Mouse (Mus musculus) inflammation-experienced regulatory T-cells, adult 16 weeks (primary cell): Measurements from ENCODE around the gene Gm21987. TPM values are rescaled to one million over a fixed set of nuclear protein-coding genes. Genes with fewer than 3 reads are reported as not detected.

Experiments
- polyA plus RNA-seq: library from polyadenylated mRNA; unstranded; fragments of 100-300 nt; shearing (Covaris generic); gene quantifications from one replicate; pipeline ENCODE4 v1.2.1, GENCODE M21; 2017

The Gm21987 gene
- not detected for polyA plus RNA-seq

DNA sequence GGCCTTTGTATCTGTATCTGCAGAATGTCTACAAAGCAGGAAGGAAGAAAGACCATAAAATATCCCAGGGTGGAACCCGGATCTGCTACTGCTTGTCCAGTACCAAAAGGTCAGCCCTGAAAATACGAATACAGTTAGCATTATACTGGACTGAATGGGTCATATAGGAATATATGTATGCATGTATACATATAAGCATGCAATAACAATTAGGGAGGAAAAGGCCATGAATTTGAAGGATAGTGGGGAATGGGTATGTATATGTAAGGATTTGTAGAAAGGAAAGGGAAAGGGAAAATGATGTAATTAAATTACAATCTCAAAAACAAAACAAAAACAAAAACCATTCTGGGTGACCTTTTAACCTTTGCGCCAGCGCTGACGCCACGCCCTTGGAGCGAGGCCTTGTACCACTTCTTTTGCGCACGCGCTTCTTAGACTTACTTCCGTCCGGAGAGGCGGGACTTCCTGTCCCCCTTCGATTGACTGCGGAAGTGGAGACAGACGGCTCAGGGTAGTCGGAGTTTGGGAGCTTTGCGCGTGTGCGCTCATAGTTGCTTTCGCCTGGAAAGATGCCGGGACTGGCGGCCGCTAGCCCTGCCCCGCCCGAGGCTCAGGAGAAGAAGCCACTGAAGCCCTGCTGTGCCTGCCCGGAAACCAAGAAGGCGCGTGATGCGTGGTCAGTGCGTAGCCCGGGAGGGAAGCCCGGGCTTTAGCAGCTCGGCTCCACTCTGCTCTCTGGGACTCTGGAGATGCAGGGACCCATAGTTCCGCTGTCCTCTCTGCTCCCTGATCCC, at the start of gene Gm21987, which contains the start of gene Cox17:
Gene Gm21987, plus strand, starts transcription at position 512 of the 797 bp plus-strand sequence.
Gene Cox17, plus strand, starts transcription at position 463 of the 797 bp plus-strand sequence.

DNA sequence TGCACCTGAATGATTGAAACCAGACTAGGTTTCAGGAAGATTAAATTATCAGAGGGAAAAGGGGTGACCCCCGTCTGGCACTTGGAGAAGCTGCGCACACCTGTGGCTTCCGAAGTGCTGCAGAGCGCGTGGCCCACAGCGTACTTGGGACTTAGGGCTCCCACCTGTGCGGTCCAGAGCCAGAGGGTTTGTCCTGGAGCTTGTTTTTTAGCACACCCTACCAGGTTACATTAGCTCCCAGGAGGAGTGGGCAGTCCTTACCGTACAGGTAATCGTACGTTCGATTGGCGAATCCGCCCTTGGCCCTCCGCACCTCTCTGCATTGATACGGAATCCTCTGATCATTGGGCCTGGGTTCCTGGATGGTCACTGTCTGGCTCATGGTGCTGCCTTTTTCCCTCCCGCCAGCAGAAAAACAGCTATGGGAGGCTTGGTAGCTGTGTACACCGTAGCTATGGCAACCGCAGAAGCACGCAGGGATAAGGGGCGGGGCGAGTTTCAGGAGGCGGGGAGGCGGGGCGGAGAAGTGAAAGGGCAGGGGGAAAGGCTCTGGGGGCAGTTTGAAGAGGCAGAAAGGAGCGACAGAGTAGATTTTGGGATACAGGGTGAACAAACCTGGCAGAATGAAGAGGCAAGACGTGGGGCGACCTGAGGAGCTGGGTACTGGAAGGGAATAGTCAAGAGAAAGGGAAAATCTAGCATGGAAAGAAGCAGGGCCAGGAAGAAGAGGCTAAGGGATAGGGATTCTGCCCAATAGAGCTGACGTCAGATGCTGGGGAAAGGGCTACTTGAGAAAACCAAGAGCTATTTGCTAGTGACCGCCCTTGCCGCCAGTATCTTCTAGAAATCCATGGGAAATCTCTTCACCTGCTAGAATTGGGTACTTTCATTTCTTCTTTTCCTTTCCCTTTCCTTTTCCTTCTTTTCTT, 5.2 kb upstream of the Gm21987 start, which contains the start of gene Maats1:
Gene Maats1, minus strand, starts transcription at position 748 of the 929 bp plus-strand sequence.

DNA sequence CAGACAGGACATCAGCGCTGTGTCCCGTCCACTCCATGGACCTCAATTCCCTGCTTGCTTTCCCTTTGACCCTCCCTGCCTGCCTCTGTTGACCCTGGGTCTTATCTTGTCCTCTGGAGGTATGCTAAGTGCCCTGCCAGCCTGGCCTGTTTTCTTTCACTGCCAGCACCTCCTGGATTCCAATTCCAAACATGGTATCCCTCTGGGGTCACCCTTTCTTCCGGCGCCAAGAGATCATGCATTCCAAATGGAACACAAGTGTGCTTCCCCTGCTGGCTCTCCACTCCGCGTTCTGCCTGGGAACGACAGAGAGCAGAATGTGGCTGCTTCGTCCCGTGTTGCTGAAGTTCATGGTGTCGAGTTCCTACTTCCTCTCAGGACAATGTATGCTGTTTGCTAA, 15.1 kb downstream of the Gm21987 start, which contains the start of gene Popdc2:
Gene Popdc2, plus strand, starts transcription at position 277 of the 400 bp plus-strand sequence.

Other genes with a start within 250 kb of the Gm21987 start
- not detected for gene Nr1i2, start 52.2 kb upstream of the Gm21987 start, polyA plus RNA-seq
- gene Maats1, start 4.9 kb upstream of the Gm21987 start, polyA plus RNA-seq, result not detected
- 201 TPM for gene Cox17, start within 50 bp of the Gm21987 start, polyA plus RNA-seq
- 1.1 TPM for gene Popdc2, start 15.2 kb downstream of the Gm21987 start, polyA plus RNA-seq
- not detected for gene Pla1a, start 86.1 kb downstream of the Gm21987 start, polyA plus RNA-seq
- gene Adprh, start 105.7 kb downstream of the Gm21987 start, polyA plus RNA-seq, result 132 TPM
- 3.9 TPM for gene Cd80, start 108.5 kb downstream of the Gm21987 start, polyA plus RNA-seq
- 10.8 TPM for gene Timmdc1, start 175.6 kb downstream of the Gm21987 start, polyA plus RNA-seq
- 61.5 TPM for gene Poglut1, start 203.2 kb downstream of the Gm21987 start, polyA plus RNA-seq
- gene Tmem39a, start 211.7 kb downstream of the Gm21987 start, polyA plus RNA-seq, result 53.7 TPM